Mouse (Mus musculus) layer of hippocampus, adult 2 months (tissue): Measurements from ENCODE around the gene Thop1. TPM values are rescaled to one million over a fixed set of nuclear protein-coding genes. Genes with fewer than 3 reads are reported as not detected.
A peak's percentile ranks its signal among the peaks of the same experiment; 100 is the strongest.
"Not testable (repeated sequence)": the region's sequence is repeated elsewhere in the genome, so short reads cannot be mapped to it uniquely, and the experiment has no call there.

Source experiments
- DNase-seq, 2 experiments: peaks; one replicate each; pipeline ENCODE4 v3.0.0; 2022; ENCODE audit warnings: low spot score in 2 of 2
- H3K27ac ChIP-seq: fragments of 200-600 bp; 2 replicates; pipeline ENCODE4 v1.8.1; 2022
- H3K4me3 ChIP-seq: fragments of 200-600 bp; 2 replicates; pipeline ENCODE4 v1.8.1; 2022; ENCODE audit warnings: mild to moderate bottlenecking
- CTCF ChIP-seq: fragments of 200-600 bp; conservative IDR thresholded peaks from 2 replicates; pipeline ENCODE4 v1.8.1; 2022; ENCODE audit warnings: antibody characterized with exemption, mild to moderate bottlenecking, moderate library complexity
- total RNA-seq, 2 experiments: library from RNA; stranded (reverse); gene quantifications; 2 replicates each; pipeline ENCODE4 v1.2.3; 2021

Thop1 gene
- total RNA-seq, 2 experiments from 2014 or later: 52.0 to 52.6 TPM

DNA sequence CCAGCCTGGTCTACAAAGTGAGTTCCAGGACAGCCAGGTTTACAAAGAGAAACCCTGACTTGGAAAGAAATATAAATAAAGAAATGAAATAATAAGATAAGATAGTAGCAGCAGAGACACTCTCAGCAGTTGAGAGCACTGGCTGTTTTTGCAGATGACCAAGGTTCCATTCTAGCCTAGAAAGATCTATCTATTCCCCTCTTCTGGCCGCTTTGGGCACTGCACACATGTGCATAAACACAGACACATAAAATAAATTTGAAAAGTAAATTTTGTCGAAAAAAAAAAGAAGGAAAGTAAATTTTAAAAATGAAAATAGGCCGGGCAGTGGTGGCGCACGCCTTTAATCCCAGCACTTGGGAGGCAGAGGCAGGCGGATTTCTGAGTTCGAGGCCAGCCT is 33.6 kb upstream of the Thop1 start:
- no peak overlapping the region for H3K4me3 ChIP-seq
- no peak for DNase-seq
- peak; percentile 71 for TF ChIP-seq CTCF

DNA sequence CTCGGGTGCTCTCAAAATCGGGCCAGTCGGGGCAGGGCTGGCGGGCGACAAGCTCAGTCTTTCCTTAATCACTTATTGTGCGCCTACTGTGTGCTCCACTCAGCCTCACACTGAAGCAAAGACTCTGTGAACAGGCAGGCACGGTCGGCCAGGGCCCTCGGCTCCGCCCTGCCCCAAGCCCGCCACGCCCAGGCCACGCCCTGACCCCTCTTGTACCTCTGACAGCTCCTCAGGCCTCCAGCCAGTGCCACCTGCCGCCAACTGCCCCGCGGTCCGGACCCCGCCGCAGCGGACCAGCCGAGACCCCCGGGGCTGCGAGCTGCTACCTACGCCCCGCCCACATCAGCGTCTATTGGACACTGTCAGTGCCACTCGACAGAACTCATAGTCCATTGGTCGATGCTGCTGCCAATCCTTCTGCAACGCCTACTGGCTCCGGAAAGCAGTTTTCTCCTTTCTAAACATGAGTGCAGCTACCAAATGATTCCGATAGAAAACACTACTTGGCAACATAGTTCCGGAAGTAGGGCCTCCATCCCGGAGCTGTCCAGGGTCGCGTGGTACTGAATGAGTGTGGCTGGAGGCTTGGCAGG is 32.8 kb upstream of the Thop1 start, which contains the start of gene Slc39a3:
Gene Slc39a3, minus strand, starts transcription at position 439 of the 593 bp plus-strand sequence.
- peak; percentile 98 for DNase-seq
- Histone ChIP-seq H3K4me3 (peak within 1 kb of the TSS; percentile 97), H3K27ac (peak within 1 kb of the TSS; percentile 86)
- TF ChIP-seq CTCF: peak; percentile 17

More for the DNA sequence above, 33.6 kb upstream of the Thop1 start:
- no peak overlapping the region for H3K27ac ChIP-seq

DNA sequence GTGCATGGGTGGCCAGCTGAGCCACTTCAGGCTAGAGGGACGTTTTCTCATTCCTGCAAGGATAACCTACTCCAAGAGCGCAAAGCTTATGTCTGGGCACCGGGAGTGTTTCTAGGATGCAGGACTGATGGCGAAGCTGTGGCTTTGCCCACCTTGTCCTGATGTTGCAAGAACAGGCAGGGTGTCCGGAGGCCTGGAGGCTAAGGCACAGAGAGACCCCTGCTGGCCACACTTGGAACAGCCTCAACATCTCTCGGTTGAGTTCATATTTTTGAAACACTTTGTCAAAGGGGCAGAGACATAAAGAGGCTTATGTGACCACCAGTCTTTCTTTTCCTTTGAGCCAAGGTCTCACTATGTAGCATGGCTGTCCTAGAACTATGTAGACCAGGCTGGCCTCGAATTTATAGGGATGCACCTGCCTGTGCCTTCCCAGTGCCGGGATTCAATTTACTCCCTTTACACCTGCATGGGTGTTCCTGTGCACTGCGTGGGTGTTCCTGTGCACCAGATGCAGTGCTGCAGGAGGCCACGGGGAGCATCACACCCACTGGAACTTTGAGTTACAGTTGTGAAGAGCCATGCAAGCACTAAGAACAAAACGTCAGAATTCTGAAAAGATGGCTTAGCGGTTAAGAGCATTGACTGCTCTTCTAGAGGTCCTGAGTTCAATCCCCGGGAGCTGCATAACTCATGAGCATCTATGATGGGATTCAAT is 28.2 kb upstream of the Thop1 start:
- Histone ChIP-seq H3K27ac (no peak overlapping the region; the same call in 1 of the 2 replicates), H3K4me3 (no peak overlapping the region)
- peak; percentile 51 to 81 for DNase-seq
- TF ChIP-seq CTCF: peak; percentile 93

DNA sequence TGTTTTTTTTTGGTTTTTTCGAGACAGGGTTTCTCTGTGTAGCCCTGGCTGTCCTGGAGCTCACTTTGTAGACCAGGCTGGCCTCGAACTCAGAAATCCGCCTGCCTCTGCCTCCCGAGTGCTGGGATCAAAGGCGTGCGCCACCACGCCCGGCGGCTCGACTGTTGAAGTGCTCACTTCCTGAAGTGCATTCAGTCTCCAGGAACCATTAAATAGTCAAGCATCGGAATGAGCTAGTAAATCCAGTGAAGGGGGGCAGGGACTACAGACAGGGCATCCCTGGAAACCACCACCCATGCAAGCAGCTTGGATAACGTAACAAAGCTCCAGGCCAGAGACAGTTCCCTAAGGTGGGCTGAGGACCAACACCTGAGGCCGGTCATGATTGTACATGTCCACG is 24.6 kb upstream of the Thop1 start:
- not testable (repeated sequence) for DNase-seq, H3K4me3 ChIP-seq, H3K27ac ChIP-seq

GRCm38 (mm10) chr10:81050645-81051044 is 19.2 kb upstream of the Thop1 start:
- Histone ChIP-seq H3K4me3 (no peak overlapping the region), H3K27ac (no peak overlapping the region)
- TF ChIP-seq CTCF: peak; percentile 66
- no peak for DNase-seq

GRCm38 (mm10) chr10:81051133-81051532 is 18.7 kb upstream of the Thop1 start:
- no peak for TF ChIP-seq CTCF

GRCm38 (mm10) chr10:81052577-81052976 is 17.3 kb upstream of the Thop1 start:
- H3K4me3 ChIP-seq: no peak overlapping the region
- TF ChIP-seq CTCF: no peak
- no peak overlapping the region for H3K27ac ChIP-seq
- DNase-seq: no peak

More at GRCm38 (mm10) chr10:81051133-81051532, 18.7 kb upstream of the Thop1 start:
- DNase-seq: no peak
- Histone ChIP-seq H3K4me3 (no peak overlapping the region), H3K27ac (no peak overlapping the region)

DNA sequence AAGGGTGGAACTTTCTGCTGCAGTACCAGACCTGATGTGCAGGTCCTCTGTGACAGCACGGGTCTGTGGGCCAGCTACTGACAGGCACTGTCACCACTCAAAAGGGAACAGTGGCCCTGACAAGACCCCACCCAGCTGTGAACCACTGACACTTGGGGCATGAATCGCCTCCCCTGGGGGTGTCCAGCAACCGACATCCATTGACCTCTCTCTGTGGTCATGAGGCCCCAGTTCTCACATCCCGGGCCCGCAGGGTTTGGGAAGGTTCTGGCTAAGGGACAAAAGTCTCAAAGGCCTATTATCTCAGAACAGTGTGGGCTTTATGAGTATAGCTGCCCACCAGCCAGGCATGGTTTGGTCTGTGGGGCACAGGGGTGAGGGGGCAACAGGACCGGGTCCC is 14.7 kb upstream of the Thop1 start:
- no peak for DNase-seq
- Histone ChIP-seq H3K27ac (peak overlapping the region; percentile 39; the same call in 1 of the 2 replicates), H3K4me3 (no peak overlapping the region)
- no peak for TF ChIP-seq CTCF

GRCm38 (mm10) chr10:81055802-81056340 is 14.0 kb upstream of the Thop1 start:
- peak overlapping the region; percentile 39; the same call in 1 of the 2 replicates for H3K27ac ChIP-seq

DNA sequence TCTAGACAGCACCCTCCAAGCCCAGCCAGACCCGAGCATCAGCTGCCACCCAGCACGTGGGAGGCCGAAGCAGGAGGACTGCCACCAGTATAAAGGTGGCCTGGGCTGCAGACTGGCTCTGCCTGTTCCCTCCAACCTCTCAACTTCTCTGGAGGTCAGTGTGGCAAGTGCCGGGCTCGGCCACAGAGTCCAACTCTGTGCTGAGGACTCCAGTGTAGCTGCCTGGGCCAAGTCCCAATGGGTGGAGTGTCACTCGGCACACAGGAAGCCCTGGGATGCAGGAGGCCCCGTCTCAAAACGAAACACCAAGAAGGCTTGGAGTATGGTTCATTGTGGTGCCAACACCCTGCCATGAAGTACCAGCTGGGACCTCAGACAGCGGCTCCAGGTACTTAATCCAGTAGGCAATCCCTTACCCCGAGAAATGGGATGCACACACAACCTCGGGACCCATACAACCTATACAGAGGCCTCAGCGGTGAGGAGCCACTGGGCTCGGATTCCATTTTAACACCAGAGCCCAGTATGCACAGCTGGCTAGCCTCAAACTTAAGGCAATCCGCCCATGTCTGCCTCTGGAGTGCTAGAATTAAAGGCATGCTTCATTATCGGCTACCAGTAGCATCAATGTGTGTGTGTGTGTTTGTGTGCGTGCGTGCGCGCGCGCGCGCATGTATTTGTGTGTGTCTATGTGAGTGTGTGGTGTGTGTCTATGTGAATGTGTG is 12.3 kb upstream of the Thop1 start:
- TF ChIP-seq CTCF: no peak
- Histone ChIP-seq H3K4me3 (no peak overlapping the region), H3K27ac (peak overlapping the region; percentile 18; the same call in 1 of the 2 replicates)
- no peak for DNase-seq

More at GRCm38 (mm10) chr10:81055802-81056340, 14.0 kb upstream of the Thop1 start:
- not testable (repeated sequence) for DNase-seq, H3K4me3 ChIP-seq

GRCm38 (mm10) chr10:81058896-81059295 is 10.9 kb upstream of the Thop1 start:
- Histone ChIP-seq H3K4me3 (peak overlapping the region; percentile 90), H3K27ac (peak overlapping the region; percentile 95; the same call in 1 of the 2 replicates)
- no peak for TF ChIP-seq CTCF
- DNase-seq: no peak

DNA sequence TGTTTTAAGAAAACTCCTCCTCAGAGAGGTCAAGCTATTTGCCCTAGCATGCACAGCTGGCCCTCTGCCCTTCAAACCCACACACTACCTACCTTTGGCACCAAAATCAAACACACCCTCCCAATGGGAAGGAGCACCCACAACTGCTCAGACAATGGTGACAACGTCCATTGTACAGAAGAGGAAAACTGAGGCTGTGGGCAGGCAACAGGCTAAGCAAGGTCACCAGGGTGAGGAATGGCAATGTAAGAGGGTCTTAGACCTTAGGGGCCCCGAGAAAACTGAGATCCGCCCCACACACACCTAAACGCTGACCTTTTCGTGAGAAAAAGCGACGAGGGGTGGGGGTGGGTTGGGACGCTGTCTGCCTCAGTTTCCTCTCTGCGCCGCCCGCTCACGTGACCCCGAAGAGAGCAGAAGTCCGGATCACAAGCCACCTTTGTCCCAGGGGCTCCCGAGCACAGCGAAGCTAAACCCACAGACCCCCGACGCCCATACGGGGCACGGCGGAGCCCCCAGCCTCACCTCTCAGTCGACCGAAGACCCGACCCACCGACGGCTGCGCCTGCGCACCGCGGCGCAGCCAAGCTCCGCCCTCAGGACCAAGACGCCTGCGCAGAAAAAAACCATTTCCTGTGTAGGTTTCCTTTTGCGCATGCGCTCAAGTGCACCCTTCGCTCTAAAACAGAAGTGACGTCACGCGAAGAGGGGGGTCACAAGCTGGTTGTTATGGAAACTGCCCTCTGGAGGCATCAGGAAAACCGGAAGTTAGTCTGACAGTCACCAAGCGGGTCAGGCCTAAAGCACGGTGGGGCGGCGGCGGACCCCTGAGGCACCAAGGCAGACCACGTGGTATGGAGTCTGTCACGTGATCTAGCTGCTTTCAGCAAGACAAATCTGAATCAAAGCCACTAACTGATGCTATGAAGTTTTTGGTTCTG is 10.0 kb upstream of the Thop1 start, which contains the start of gene Sgta:
Gene Sgta, minus strand, starts transcription at position 579 of the 941 bp plus-strand sequence.
- Histone ChIP-seq H3K27ac (peak within 1 kb of the TSS; percentile 95), H3K4me3 (peak within 1 kb of the TSS; percentile 90)
- DNase-seq: peak; percentile 100
- no peak for TF ChIP-seq CTCF
